Mouse (Mus musculus) limb, embryonic 13.5 days (tissue): ENCODE measurements around the gene G0s2. TPM values are rescaled to one million over a fixed set of nuclear protein-coding genes. Genes with fewer than 3 reads are reported as not detected.

Experiments used
- ATAC-seq: fragments of 200-750 bp; cut with Nextera tagmentation; 2 replicates; pipeline ENCODE4 v1.8.0; 2017; ENCODE audit warnings: low read depth, moderate number of reproducible peaks, moderate TSS enrichment; ENCODE audit not compliant: low FRiP score
- H3K27ac ChIP-seq: fragments of 300-500 bp; sonication (generic); 2 replicates; pipeline ENCODE4 v1.5.1; 2015; ENCODE audit warnings: inconsistent platforms, mild to moderate bottlenecking, moderate library complexity
- H3K27me3 ChIP-seq: fragments of 300-500 bp; sonication (generic); 2 replicates; pipeline ENCODE4 v1.6.1; 2015; ENCODE audit warnings: mild to moderate bottlenecking, inconsistent platforms
- H3K36me3 ChIP-seq: fragments of 300-500 bp; sonication (generic); 2 replicates; pipeline ENCODE4 v1.6.1; 2015; ENCODE audit warnings: inconsistent platforms, mild to moderate bottlenecking, moderate library complexity
- H3K4me1 ChIP-seq: fragments of 300-500 bp; sonication (generic); 2 replicates; pipeline ENCODE4 v1.6.1; 2015; ENCODE audit warnings: inconsistent platforms
- H3K4me2 ChIP-seq: fragments of 300-500 bp; sonication (generic); replicated peaks from 2 replicates; pipeline ENCODE4 v1.6.1; 2015; ENCODE audit warnings: inconsistent platforms, mild to moderate bottlenecking, moderate library complexity
- H3K4me3 ChIP-seq: fragments of 300-500 bp; sonication (generic); 2 replicates; pipeline ENCODE4 v1.5.1; 2015; ENCODE audit warnings: moderate library complexity, mild to moderate bottlenecking, inconsistent platforms
- H3K9ac ChIP-seq: fragments of 300-500 bp; sonication (generic); 2 replicates; pipeline ENCODE4 v1.6.1; 2015; ENCODE audit warnings: mild to moderate bottlenecking, inconsistent platforms
- H3K9me3 ChIP-seq: fragments of 300-500 bp; sonication (generic); 2 replicates; pipeline ENCODE4 v1.6.1; 2016; ENCODE audit warnings: inconsistent platforms
- WGBS: fragments of 180-500 bp; shearing (Covaris S2); methylation state at CpG from one replicate; pipeline ENCODE4 v1.1.7; 2015; 5-methylcytosine and 5-hydroxymethylcytosine counted together
- polyA plus RNA-seq: library from polyadenylated mRNA; unstranded; fragments of >200 nt; fragmentation: Nextera tagmentation; extraction: Ambion mirVana; gene quantifications from 2 replicates; pipeline ENCODE4 v1.2.1, GENCODE M21; 2015

The G0s2 gene
- polyA plus RNA-seq, 1 experiment from 2014 or later = 19.3 TPM

DNA sequence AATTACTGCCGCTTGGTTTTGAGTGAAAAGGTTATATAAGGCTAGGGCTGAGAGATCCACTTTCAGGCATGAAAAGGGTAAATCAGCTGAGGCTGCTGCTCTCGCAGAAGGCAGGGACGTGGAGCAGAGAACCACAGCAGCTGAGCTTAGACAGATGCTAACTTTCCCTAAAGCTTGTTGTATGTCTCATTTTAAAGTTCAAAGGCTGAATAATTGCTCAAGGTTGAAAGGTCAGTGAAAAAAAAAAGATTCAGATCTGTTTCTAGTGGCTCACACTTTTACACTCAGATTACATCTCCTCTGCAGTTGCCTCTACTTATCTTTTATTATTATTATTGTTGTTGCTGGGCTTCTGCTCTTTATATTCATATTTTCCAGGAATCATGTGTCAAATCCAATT lies 47.5 kb downstream of the G0s2 start:
- Histone ChIP-seq H3K9me3 (no peaks in the 10 kb centered on the region), H3K27me3 (no peaks in the 10 kb centered on the region), H3K4me2 (no peak overlapping the region), H3K36me3 (no peaks in the 10 kb centered on the region), H3K27ac (no peak overlapping the region), H3K4me3 (no peak overlapping the region), H3K4me1 (peaks cover 11% of the 10 kb centered on the region), H3K9ac (no peak overlapping the region)
- no peak for ATAC-seq
- 18% methylated on average over 3 of the region's 3 CpGs for WGBS

Other genes starting within 250 kb of the G0s2 start
- gene Syt14, start 237.4 kb downstream of the G0s2 start, polyA plus RNA-seq = 3.2 and 3.6 TPM in 2 replicates
- 9.4 and 10.4 TPM in 2 replicates for gene Diexf, start 142.9 kb downstream of the G0s2 start, polyA plus RNA-seq
- 15.1 and 19.4 TPM in 2 replicates for gene Irf6, start 120.1 kb downstream of the G0s2 start, polyA plus RNA-seq
- gene A130010J15Rik, start 105.2 kb downstream of the G0s2 start, polyA plus RNA-seq = 18.1 and 18.2 TPM in 2 replicates
- 11.6 and 12.2 TPM in 2 replicates for gene Traf3ip3, start 71.5 kb downstream of the G0s2 start, polyA plus RNA-seq
- gene Lamb3, start 65.5 kb downstream of the G0s2 start, polyA plus RNA-seq = 2.3 and 3.6 TPM in 2 replicates
- gene Hsd11b1, start 9.1 kb downstream of the G0s2 start, polyA plus RNA-seq = 0.86 and 1.3 TPM in 2 replicates
- gene Camk1g, start 97.1 kb upstream of the G0s2 start, polyA plus RNA-seq = 15.5 and 16.0 TPM in 2 replicates